Mouse (Mus musculus): ENCODE data around the gene Gm7735. TPM values are rescaled to one million over a fixed set of nuclear protein-coding genes. Genes with fewer than 3 reads are reported as not detected.
"Not testable (repeated sequence)": the region's sequence is repeated elsewhere in the genome, so short reads cannot be mapped to it uniquely, and the experiment has no call there.

The Gm7735 gene
- total RNA-seq (2012; rRNA removed) (not detected in 2 replicates), polyA plus RNA-seq (2012; ENCODE audit: insufficient read depth in 1 of 2, insufficient read length in 2 of 2, low read depth in 1 of 2, low replicate concordance in 2 of 2, missing spikeins in 1 of 2) (not detected)

DNA sequence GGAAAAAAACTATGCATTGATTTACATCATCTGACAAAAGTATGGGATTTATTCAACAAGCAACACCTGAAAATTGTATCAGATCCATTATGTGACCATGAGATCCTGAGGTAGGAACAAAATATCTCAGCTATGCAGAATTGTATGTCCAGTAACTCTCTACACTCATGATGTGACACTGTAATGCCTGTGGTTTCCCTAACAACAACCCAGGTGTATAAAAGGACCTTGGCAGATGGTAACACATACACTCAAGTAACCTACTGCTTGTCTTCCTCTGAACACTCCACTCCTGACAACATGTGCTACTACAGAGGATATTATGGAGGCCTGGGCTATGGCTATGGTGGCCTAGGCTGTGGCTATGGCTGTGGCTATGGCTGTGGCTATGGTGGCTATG lies at the start of gene Gm7735:
Gene Gm7735 (plus strand): TSS at position 301 of the 400 bp plus-strand sequence.
- H3K27me3 ChIP-seq (ENCODE audit: control insufficient read depth in 1 of 2, insufficient read depth in 2 of 2, low read length in 2 of 2); H3K9ac ChIP-seq (ENCODE audit: control insufficient read depth, low read depth, low read length, poor library complexity, severe bottlenecking); H3K4me3 ChIP-seq (ENCODE audit: control insufficient read depth in 1 of 2, insufficient read depth in 1 of 2, low read depth in 2 of 2, low read length in 2 of 2); DNase-seq (ENCODE audit: low read depth, low spot score); H3K36me3 ChIP-seq (ENCODE audit: control insufficient read depth in 1 of 2, insufficient read depth in 2 of 2, low read length in 2 of 2); H3K79me2 ChIP-seq (ENCODE audit: control insufficient read depth, insufficient read depth, low read length, poor library complexity); H3K4me1 ChIP-seq (ENCODE audit: control insufficient read depth in 1 of 2, insufficient read depth in 2 of 2, low read length in 2 of 2); H3K9me3 ChIP-seq (replicated peaks; ENCODE audit: insufficient read depth, low read length); H3K27ac ChIP-seq (ENCODE audit: control insufficient read depth, low read depth, low read length): not testable (repeated sequence)

GRCm38 (mm10) chr16:89140551-89140950 lies 28.7 kb upstream of the Gm7735 start, which contains the start of gene Gm6358:
Gene Gm6358 (plus strand): TSS chr16:89140851.
- Histone ChIP-seq H3K4me3 (ENCODE audit: control insufficient read depth in 1 of 2, insufficient read depth in 1 of 2, low read depth in 2 of 2, low read length in 2 of 2) (no peak within 1 kb of the TSS), H3K4me1 (ENCODE audit: control insufficient read depth in 1 of 2, insufficient read depth in 2 of 2, low read length in 2 of 2) (no peaks in the 10 kb centered on the region), H3K27ac (ENCODE audit: control insufficient read depth, low read depth, low read length) (no peak within 1 kb of the TSS), H3K36me3 (ENCODE audit: control insufficient read depth in 1 of 2, insufficient read depth in 2 of 2, low read length in 2 of 2) (no peaks in the 10 kb centered on the region), H3K9ac (ENCODE audit: control insufficient read depth, low read depth, low read length, poor library complexity, severe bottlenecking) (no peak within 1 kb of the TSS), H3K27me3 (ENCODE audit: control insufficient read depth in 1 of 2, insufficient read depth in 2 of 2, low read length in 2 of 2) (no peaks in the 10 kb centered on the region), H3K79me2 (ENCODE audit: control insufficient read depth, insufficient read depth, low read length, poor library complexity) (no peaks in the 10 kb centered on the region), H3K9me3 (replicated peaks; ENCODE audit: insufficient read depth, low read length) (no peaks in the 10 kb centered on the region)
- no peak for TF ChIP-seq MAZ (IDR thresholded peaks at IDR 0.05; ENCODE audit: low read depth, low read length)
- TF ChIP-seq CTCF (IDR thresholded peaks at IDR 0.05 in 2 of 3, conservative IDR thresholded peaks at IDR 0.05 in 1 of 3; ENCODE audit: control insufficient read depth in 1 of 3, insufficient read depth in 1 of 3, low read depth in 2 of 3, low read length in 3 of 3, poor library complexity in 1 of 3, severe bottlenecking in 1 of 3): no peak
- no peak for TF ChIP-seq BHLHE40 (IDR thresholded peaks at IDR 0.05; ENCODE audit: borderline replicate concordance, low read depth, low read length)
- no peak for TF ChIP-seq RCOR1 (IDR thresholded peaks at IDR 0.05; ENCODE audit: low read depth, low read length)
- TF ChIP-seq TBP (IDR thresholded peaks at IDR 0.05; ENCODE audit: low read depth, low read length): no peak
- TF ChIP-seq ZNF384 (IDR thresholded peaks at IDR 0.05; ENCODE audit: low read depth, low read length): no peak
- TF ChIP-seq ETS1 (IDR thresholded peaks at IDR 0.05; ENCODE audit: low read depth, low read length): no peak
- TF ChIP-seq TCF12 (IDR thresholded peaks at IDR 0.05; ENCODE audit: low read depth, low read length): no peak
- no peak for TF ChIP-seq CHD2 (IDR thresholded peaks at IDR 0.05; ENCODE audit: low read length)
- no peak for TF ChIP-seq USF2 (IDR thresholded peaks at IDR 0.05; ENCODE audit: borderline replicate concordance in 1 of 2, insufficient read depth in 1 of 2, low read depth in 1 of 2, low read length in 2 of 2)
- TF ChIP-seq NRF1 (IDR thresholded peaks at IDR 0.05; ENCODE audit: insufficient read depth, low read depth, low read length, poor library complexity, severe bottlenecking): no peak
- TF ChIP-seq KAT2A (conservative IDR thresholded peaks at IDR 0.05; ENCODE audit: low read depth, low read length): no peak
- TF ChIP-seq USF1 (IDR thresholded peaks at IDR 0.05; ENCODE audit: low read depth, low read length): no peak
- TF ChIP-seq MYC (IDR thresholded peaks at IDR 0.05; ENCODE audit: low read depth, low read length): no peak
- TF ChIP-seq SIN3A (IDR thresholded peaks at IDR 0.05; ENCODE audit: low read length): no peak
- no peak for TF ChIP-seq NELFE (IDR thresholded peaks at IDR 0.05; ENCODE audit: low read depth, low read length)
- no peak for TF ChIP-seq E2F4 (IDR thresholded peaks at IDR 0.05; ENCODE audit: borderline replicate concordance, low read depth, low read length)
- DNase-seq (ENCODE audit: low read depth, low spot score): no peak
